Mouse (Mus musculus) hindbrain, embryonic 16.5 days (tissue): ENCODE measurements around the gene Vmn2r115. TPM values are rescaled to one million over a fixed set of nuclear protein-coding genes. Genes with fewer than 3 reads are reported as not detected.
"Not testable (repeated sequence)": the region's sequence is repeated elsewhere in the genome, so short reads cannot be mapped to it uniquely, and the experiment has no call there.

Experiments used
- ATAC-seq: fragments of 200-750 bp; cut with Nextera tagmentation; 2 replicates; pipeline ENCODE4 v1.8.0; 2017; ENCODE audit warnings: moderate TSS enrichment, moderate library complexity
- H3K27ac ChIP-seq: fragments of 300-500 bp; sonication (generic); 2 replicates; pipeline ENCODE4 v1.5.1; 2014; ENCODE audit warnings: low read depth, mild to moderate bottlenecking, control low read depth, low read length, moderate library complexity
- H3K27me3 ChIP-seq: fragments of 300-500 bp; sonication (generic); replicated peaks from 2 replicates; pipeline ENCODE4 v1.6.1; 2014; ENCODE audit warnings: low read length; ENCODE audit not compliant: control insufficient read depth, insufficient read depth
- H3K36me3 ChIP-seq: fragments of 300-500 bp; sonication (generic); 2 replicates; pipeline ENCODE4 v1.6.1; 2014; ENCODE audit warnings: mild to moderate bottlenecking, low read length, moderate library complexity, mixed read lengths; ENCODE audit not compliant: control insufficient read depth, insufficient read depth
- H3K4me1 ChIP-seq: fragments of 300-500 bp; sonication (generic); 2 replicates; pipeline ENCODE4 v1.6.1; 2014; ENCODE audit warnings: low read depth, low read length; ENCODE audit not compliant: control insufficient read depth, insufficient read depth
- H3K4me2 ChIP-seq: fragments of 300-500 bp; sonication (generic); 2 replicates; pipeline ENCODE4 v1.6.1; 2014; ENCODE audit warnings: mild to moderate bottlenecking, low read length, control low read depth, moderate library complexity
- H3K4me3 ChIP-seq: fragments of 300-500 bp; sonication (generic); 2 replicates; pipeline ENCODE4 v1.5.1; 2014; ENCODE audit warnings: mild to moderate bottlenecking, low read length, control low read depth, moderate library complexity
- H3K9ac ChIP-seq: fragments of 300-500 bp; sonication (generic); 2 replicates; pipeline ENCODE4 v1.6.1; 2014; ENCODE audit warnings: low read depth, mild to moderate bottlenecking, control low read depth, low read length, moderate library complexity
- H3K9me3 ChIP-seq: fragments of 300-500 bp; sonication (generic); 2 replicates; pipeline ENCODE4 v1.6.1; 2014; ENCODE audit warnings: mild to moderate bottlenecking, low read length, moderate library complexity; ENCODE audit not compliant: control insufficient read depth
- WGBS: fragments of 180-500 bp; shearing (Covaris S2); extraction: QIAGEN DNeasy Blood & Tissue Kit; methylation state at CpG from one replicate; pipeline ENCODE4 v1.1.7; 2014; 5-methylcytosine and 5-hydroxymethylcytosine counted together
- polyA plus RNA-seq: library from polyadenylated mRNA; unstranded; fragments of >200 nt; fragmentation: Nextera tagmentation; extraction: Ambion mirVana; gene quantifications from 2 replicates; pipeline ENCODE4 v1.2.1, GENCODE M21; 2015

Vmn2r115 gene
- polyA plus RNA-seq = not detected in 2 replicates

- WGBS = 61% methylated on average over 2 of the region's 2 CpGs
- H3K9me3 ChIP-seq, H3K4me1 ChIP-seq, ATAC-seq, H3K4me2 ChIP-seq, H3K36me3 ChIP-seq, H3K27ac ChIP-seq, H3K27me3 ChIP-seq, H3K9ac ChIP-seq, H3K4me3 ChIP-seq: not testable (repeated sequence)
Measured at GRCm38 (mm10) chr17:23343441-23343840, at the start of gene Vmn2r115. Vmn2r115 (plus strand) TSS chr17:23343741.

DNA sequence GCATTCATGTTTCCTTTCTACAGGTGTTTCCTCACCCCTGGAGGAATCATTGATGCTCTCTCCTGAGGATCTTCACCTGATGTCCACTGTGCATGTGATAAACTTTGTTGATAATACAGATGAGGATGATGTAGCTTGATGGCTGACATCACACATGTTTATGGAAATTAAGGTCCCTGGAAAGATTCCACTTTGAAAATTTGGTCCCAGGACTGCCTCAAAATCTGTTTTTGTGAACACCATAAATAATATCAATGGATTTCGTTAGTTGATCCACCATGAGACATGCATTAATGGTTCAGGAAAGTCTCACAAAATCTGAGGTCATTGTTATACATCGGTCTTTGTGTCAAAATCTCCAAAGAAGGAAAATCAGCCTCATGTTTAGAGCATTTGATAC lies 31.1 kb upstream of the Vmn2r115 start, which contains the start of gene Vmn2r114:
Gene Vmn2r114 (minus strand): TSS at position 101 of the 400 bp plus-strand sequence.
- H3K27me3 ChIP-seq, H3K9me3 ChIP-seq, H3K4me3 ChIP-seq, H3K36me3 ChIP-seq, H3K4me1 ChIP-seq, ATAC-seq, H3K27ac ChIP-seq, H3K9ac ChIP-seq, H3K4me2 ChIP-seq: not testable (repeated sequence)
- WGBS = 63% methylated on average over 2 of the region's 2 CpGs

GRCm38 (mm10) chr17:23330657-23331056 lies 12.9 kb upstream of the Vmn2r115 start:
- Histone ChIP-seq H3K4me2 (no peak overlapping the region), H3K27ac (no peak overlapping the region), H3K4me3 (no peak overlapping the region), H3K27me3 (no peaks in the 10 kb centered on the region), H3K4me1 (no peaks in the 10 kb centered on the region), H3K9ac (no peak overlapping the region), H3K36me3 (no peaks in the 10 kb centered on the region), H3K9me3 (peaks cover 6% of the 10 kb centered on the region; the same call in 1 of the 2 replicates)
- no peak for ATAC-seq
- 79% methylated on average over 6 of the region's 6 CpGs for WGBS

GRCm38 (mm10) chr17:23351644-23352043 lies 8.1 kb downstream of the Vmn2r115 start:
- Histone ChIP-seq H3K4me2 (no peak overlapping the region), H3K27ac (no peak overlapping the region), H3K4me3 (no peak overlapping the region), H3K9me3 (no peaks in the 10 kb centered on the region), H3K27me3 (no peaks in the 10 kb centered on the region), H3K4me1 (no peaks in the 10 kb centered on the region), H3K36me3 (no peaks in the 10 kb centered on the region), H3K9ac (no peak overlapping the region)
- WGBS = 80% methylated on average over 1 of the region's 1 CpGs
- no peak for ATAC-seq

- not testable (repeated sequence) for H3K9ac ChIP-seq, H3K27me3 ChIP-seq, H3K4me3 ChIP-seq, ATAC-seq, H3K9me3 ChIP-seq, H3K4me1 ChIP-seq, H3K36me3 ChIP-seq, H3K27ac ChIP-seq, H3K4me2 ChIP-seq
Measured at GRCm38 (mm10) chr17:23384304-23384703, 40.8 kb downstream of the Vmn2r115 start, which contains the start of gene Vmn2r116. Vmn2r116 (plus strand) TSS chr17:23384604.

Other genes starting within 250 kb of the Vmn2r115 start
- 26.3 and 27.3 TPM in 2 replicates for gene Zfp40, start 150.5 kb upstream of the Vmn2r115 start, polyA plus RNA-seq
- not detected in 2 replicates for gene Vmn2r114, start 31.2 kb upstream of the Vmn2r115 start, polyA plus RNA-seq
- not detected in 2 replicates for gene Vmn2r116, start 40.9 kb downstream of the Vmn2r115 start, polyA plus RNA-seq
- not detected in 2 replicates for gene Vmn2r117, start 136.0 kb downstream of the Vmn2r115 start, polyA plus RNA-seq
- 17.0 and 18.0 TPM in 2 replicates for gene Zfp213, start 220.5 kb downstream of the Vmn2r115 start, polyA plus RNA-seq